Mouse (Mus musculus): Measurements from ENCODE around the gene Mill2. TPM values are rescaled to one million over a fixed set of nuclear protein-coding genes. Genes with fewer than 3 reads are reported as not detected.

Mill2 gene
- total and polyA plus RNA-seq, 3 experiments = not detected

GRCm38 (mm10) chr7:18900513-18900912 lies 60.7 kb downstream of the Mill2 start:
- Histone ChIP-seq H3K4me1 (ENCODE audit: control insufficient read depth in 1 of 2, insufficient read depth in 2 of 2) (peaks cover 0 to 11% of the 10 kb centered on the region in 2 experiments; a peak in 2 of 4 replicates), H3K9ac (ENCODE audit: insufficient read depth, low read depth) (no peak overlapping the region), H3K9me3 (replicated peaks; ENCODE audit: low read length) (no peaks in the 10 kb centered on the region), H3K27me3 (replicated peaks) (no peaks in the 10 kb centered on the region), H3K27ac (ENCODE audit: insufficient read depth, low read depth) (no peak overlapping the region), H3K4me2 (ENCODE audit: insufficient read depth, low read depth, poor library complexity, severe bottlenecking) (no peak overlapping the region), H3K4me3 (replicated peaks in 1 of 3; ENCODE audit: low read depth in 2 of 3, low read length in 2 of 3, poor library complexity in 1 of 3) (no peak overlapping the region), H3K36me3 (replicated peaks in 1 of 2; ENCODE audit: control insufficient read depth in 1 of 2, insufficient read depth in 1 of 2, low read length in 1 of 2) (peaks cover 8 to 64% of the 10 kb centered on the region in 2 experiments), H3K79me2 (replicated peaks; ENCODE audit: control insufficient read depth, extremely low read depth, insufficient read depth, poor library complexity, severe bottlenecking) (no peaks in the 10 kb centered on the region)
- no peak for DNase-seq (ENCODE audit: extremely low read depth)
- in situ Hi-C loops (cut with MboI; ENCODE audit: low pct_ligation_motif_present, low pct_unique_long_range_greater_than_20kb, low sequenced_read_pairs) = no loop called here
- dilution Hi-C loops (cut with MboI; ENCODE audit: extremely low pct_ligation_motif_present, extremely low pct_unique_long_range_greater_than_20kb, low sequenced_read_pairs) = no loop called here
- TF ChIP-seq TBP (conservative IDR thresholded peaks at IDR 0.05; ENCODE audit: low read depth, low read length) = no peak
- no peak for TF ChIP-seq ZC3H11A (IDR thresholded peaks at IDR 0.05; ENCODE audit: low read depth, low read length)
- TF ChIP-seq HCFC1 (IDR thresholded peaks at IDR 0.05; ENCODE audit: low read depth, low read length) = no peak
- no peak for TF ChIP-seq E2F4 (IDR thresholded peaks at IDR 0.05; ENCODE audit: insufficient replicate concordance, low read depth, low read length)
- TF ChIP-seq GABPA (IDR thresholded peaks at IDR 0.05; ENCODE audit: insufficient replicate concordance, low read depth, low read length) = no peak
- no peak for TF ChIP-seq ETS1 (conservative IDR thresholded peaks at IDR 0.05; ENCODE audit: low read depth, low read length)
- TF ChIP-seq ZMIZ1 (IDR thresholded peaks at IDR 0.05; ENCODE audit: low read depth, low read length) = no peak
- no peak for TF ChIP-seq NRF1 (IDR thresholded peaks at IDR 0.05; ENCODE audit: low read depth, low read length)
- no peak for TF ChIP-seq SIN3A (IDR thresholded peaks at IDR 0.05; ENCODE audit: low read length)
- no peak for TF ChIP-seq SMC3 (IDR thresholded peaks at IDR 0.05; ENCODE audit: low read depth, low read length)
- no peak for TF ChIP-seq MAZ (IDR thresholded peaks at IDR 0.05; ENCODE audit: low read depth, low read length)
- no peak for TF ChIP-seq MXI1 (IDR thresholded peaks at IDR 0.05; ENCODE audit: low read depth, low read length)
- no peak for TF ChIP-seq RCOR1 (conservative IDR thresholded peaks at IDR 0.05; ENCODE audit: low read depth, low read length)

- peaks cover 8 to 72% of the 10 kb centered on the region in 2 experiments for H3K36me3 ChIP-seq (replicated peaks in 1 of 2; ENCODE audit: control insufficient read depth in 1 of 2, insufficient read depth in 1 of 2, low read length in 1 of 2)
- H3K4me2 ChIP-seq (ENCODE audit: insufficient read depth, low read depth, poor library complexity, severe bottlenecking) = no peak overlapping the region
- dilution Hi-C loops (cut with MboI; ENCODE audit: extremely low pct_ligation_motif_present, extremely low pct_unique_long_range_greater_than_20kb, low sequenced_read_pairs) = no loop called here
- H3K79me2 ChIP-seq (replicated peaks; ENCODE audit: control insufficient read depth, extremely low read depth, insufficient read depth, poor library complexity, severe bottlenecking) = no peaks in the 10 kb centered on the region
- DNase-seq (ENCODE audit: extremely low read depth) = no peak
- in situ Hi-C loops (cut with MboI; ENCODE audit: low pct_ligation_motif_present, low pct_unique_long_range_greater_than_20kb, low sequenced_read_pairs) = no loop called here
- no peaks in the 10 kb centered on the region for H3K9me3 ChIP-seq (replicated peaks; ENCODE audit: low read length)
- H3K4me1 ChIP-seq (ENCODE audit: control insufficient read depth in 1 of 2, insufficient read depth in 2 of 2) = no peaks in the 10 kb centered on the region
- no peak overlapping the region for H3K9ac ChIP-seq (ENCODE audit: insufficient read depth, low read depth)
- no peaks in the 10 kb centered on the region for H3K27me3 ChIP-seq (replicated peaks)
- TF ChIP-seq ZC3H11A (IDR thresholded peaks at IDR 0.05; ENCODE audit: low read depth, low read length) (no peak), NELFE (IDR thresholded peaks at IDR 0.05; ENCODE audit: low read depth, low read length) (no peak), CTCF (conservative IDR thresholded peaks at IDR 0.05 in 1 of 2, IDR thresholded peaks at IDR 0.05 in 1 of 2; ENCODE audit: low read depth in 2 of 2, low read length in 2 of 2) (peak in 1 of 2 experiments; percentile 47; a peak in 2 of 4 replicates), RAD21 (IDR thresholded peaks at IDR 0.05; ENCODE audit: low read depth, low read length) (peak; percentile 35), USF1 (IDR thresholded peaks at IDR 0.05; ENCODE audit: low read depth, low read length) (no peak), SMC3 (IDR thresholded peaks at IDR 0.05; ENCODE audit: low read depth, low read length) (peak; percentile 53), NRF1 (IDR thresholded peaks at IDR 0.05; ENCODE audit: low read depth, low read length) (no peak), E2F4 (IDR thresholded peaks at IDR 0.05; ENCODE audit: insufficient replicate concordance, low read depth, low read length) (no peak), USF2 (conservative IDR thresholded peaks at IDR 0.05; ENCODE audit: low read depth, low read length) (no peak), GABPA (IDR thresholded peaks at IDR 0.05; ENCODE audit: insufficient replicate concordance, low read depth, low read length) (no peak), MAFK (IDR thresholded peaks at IDR 0.05; ENCODE audit: insufficient replicate concordance, low read length) (no peak)
- H3K27ac ChIP-seq (ENCODE audit: insufficient read depth, low read depth) = no peak overlapping the region
- H3K4me3 ChIP-seq (replicated peaks in 1 of 3; ENCODE audit: low read depth in 2 of 3, low read length in 2 of 3, poor library complexity in 1 of 3) = no peak overlapping the region
These were observed 62.7 kb downstream of the Mill2 start for GRCm38 (mm10) chr7:18902486-18902885.

All from CH12.LX (cell line).